Mouse (Mus musculus): ENCODE measurements around the gene Zfp524.
A peak's percentile ranks its signal among the peaks of the same experiment; 100 is the strongest.
"Not testable (repeated sequence)": the region's sequence is repeated elsewhere in the genome, so short reads cannot be mapped to it uniquely, and the experiment has no call there.

Zfp524 gene

DNA sequence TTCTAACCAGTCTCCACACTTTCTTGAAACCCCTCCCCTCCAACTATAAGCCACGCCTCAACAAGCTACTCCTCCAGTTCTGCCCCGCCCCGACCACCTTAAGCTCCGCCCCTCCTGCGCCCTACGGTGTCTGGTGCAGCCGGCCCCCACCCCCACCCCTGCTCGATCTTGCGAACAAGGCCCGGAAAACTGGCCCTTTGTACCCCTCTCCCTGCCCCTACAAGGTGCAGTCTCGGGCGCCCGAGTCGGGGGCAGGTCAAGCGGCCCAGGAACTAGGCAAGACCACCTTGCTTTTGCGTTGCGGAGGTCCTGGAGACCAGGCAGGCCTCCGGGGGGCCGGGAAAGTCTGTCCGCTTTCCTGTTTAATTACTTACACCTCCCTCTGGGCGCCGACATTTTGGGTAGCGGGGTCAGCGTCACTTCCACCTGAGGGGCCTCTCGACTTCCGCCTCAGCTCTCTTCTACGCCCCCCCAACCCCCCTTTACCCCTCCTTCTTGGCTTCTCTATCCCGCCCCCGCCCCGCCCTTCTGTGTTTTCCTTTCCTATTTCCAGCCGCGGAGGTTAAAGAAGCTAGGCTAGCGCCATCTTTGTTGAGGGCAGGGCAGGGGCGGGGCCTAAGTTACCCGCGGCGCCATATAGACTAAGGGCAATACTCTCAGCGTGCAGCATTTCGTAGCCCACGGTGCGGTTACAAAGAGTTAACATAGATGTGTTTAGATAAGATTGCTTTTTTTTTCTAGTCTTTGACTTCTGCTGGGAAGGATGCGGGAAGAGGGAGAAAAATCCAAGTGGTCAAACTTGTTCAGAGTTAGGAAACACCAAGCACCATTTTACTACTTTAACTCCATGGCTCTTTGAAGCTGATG lies at the start of gene Zfp524, which contains the start of gene Fiz1:
Gene Zfp524, plus strand, starts transcription at position 165 of the 867 bp plus-strand sequence.
Gene Fiz1, minus strand, starts transcription at position 447 of the 867 bp plus-strand sequence.
- DNase-seq, result peak; percentile 97

DNA sequence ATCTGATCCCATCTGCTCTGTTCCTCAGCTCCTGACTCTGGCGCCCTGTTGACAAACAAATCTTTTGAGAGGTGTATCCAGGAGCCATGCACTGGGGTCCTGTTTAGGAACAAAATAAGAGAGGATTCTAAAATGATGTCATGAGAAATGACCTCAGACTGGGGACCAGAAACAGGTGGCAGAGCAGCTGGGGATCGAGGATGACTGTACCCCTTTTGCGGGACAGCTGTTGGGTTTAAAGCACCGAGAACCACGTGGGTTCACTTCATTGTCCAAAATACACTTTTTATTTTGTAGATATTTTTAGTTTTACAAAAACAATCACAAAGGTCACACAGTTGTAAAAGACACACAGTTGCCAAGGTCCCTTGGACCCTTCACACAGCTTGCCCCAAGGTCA lies 49.2 kb upstream of the Zfp524 start:
- no peak for DNase-seq

DNA sequence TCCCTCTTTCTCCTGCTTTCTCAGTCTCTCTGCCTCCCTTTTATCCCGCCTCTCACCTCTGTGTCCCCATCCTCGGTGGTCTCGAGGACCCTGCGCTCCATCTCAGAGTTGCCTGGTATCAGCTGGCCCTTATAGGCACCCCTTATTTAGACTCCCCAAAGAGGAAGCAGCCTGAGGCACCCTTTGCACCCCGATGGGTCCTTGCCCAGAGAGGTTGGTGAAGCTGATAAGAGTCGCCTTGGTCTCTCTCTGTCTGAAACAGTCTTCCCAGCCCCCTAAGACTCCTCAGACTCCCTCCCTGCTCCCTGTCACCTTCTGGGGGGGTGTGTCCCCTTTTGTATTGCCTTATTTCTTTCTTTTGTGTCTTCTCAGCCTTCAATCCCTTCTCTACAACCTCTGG lies 43.1 kb upstream of the Zfp524 start, which contains the start of gene Sbk3:
Gene Sbk3, minus strand, starts transcription at position 101 of the 400 bp plus-strand sequence.
- no peak for DNase-seq

DNA sequence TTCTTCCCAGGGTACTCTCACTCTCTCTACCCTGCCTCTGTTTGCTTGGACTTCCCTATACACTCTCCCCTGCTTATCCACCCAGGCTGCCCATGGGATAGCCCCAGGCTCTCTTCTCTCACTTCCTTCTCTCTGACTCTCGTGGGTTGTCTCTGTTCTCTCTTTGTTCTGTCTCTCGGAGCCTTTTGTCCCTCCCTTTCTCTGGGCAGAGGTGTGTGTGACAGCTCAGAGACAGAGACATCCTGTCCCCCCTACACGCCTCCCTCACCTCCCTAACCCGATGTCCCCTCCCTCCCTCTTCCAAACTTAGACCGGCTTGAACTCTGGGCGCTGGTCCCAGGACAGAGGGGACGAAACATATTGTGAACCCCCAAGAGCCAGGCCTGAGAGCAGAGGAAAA lies 42.5 kb upstream of the Zfp524 start:
- no peak for DNase-seq

DNA sequence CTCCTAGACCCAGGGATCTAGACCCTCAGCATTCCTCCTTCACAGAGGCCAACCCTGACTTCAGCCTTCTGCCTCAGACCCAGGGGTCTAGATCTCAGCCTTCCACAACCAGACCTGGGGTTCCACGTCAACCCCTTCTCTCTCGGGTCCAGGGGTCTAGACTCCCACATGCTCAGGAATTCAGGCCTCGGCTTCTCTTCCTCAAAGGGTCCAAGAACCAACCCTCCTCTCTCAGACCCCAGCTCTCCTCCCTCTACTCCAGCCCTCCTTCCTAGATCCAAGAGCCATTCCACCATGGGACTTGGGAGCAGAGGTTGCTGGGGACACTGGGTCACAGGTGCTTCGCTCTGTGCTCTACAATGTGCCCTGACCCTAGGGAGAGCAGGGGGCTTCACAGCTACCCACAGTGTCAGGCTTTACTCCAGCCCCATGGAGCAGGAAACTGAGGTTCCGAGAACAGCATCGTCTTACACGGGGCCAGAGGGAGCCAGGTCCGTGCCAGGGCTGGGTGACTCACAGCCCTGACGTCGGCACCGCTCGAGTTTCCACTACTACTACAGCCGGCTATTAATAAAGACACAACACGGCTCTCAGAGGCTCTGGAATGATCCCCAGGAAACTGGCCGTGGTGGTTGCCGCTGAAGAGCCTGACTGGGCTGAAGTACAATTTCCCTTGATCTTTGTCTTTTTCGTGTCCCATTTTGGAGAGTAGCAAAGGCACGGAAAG lies 41.7 kb upstream of the Zfp524 start:
- DNase-seq, result peak; percentile 9

DNA sequence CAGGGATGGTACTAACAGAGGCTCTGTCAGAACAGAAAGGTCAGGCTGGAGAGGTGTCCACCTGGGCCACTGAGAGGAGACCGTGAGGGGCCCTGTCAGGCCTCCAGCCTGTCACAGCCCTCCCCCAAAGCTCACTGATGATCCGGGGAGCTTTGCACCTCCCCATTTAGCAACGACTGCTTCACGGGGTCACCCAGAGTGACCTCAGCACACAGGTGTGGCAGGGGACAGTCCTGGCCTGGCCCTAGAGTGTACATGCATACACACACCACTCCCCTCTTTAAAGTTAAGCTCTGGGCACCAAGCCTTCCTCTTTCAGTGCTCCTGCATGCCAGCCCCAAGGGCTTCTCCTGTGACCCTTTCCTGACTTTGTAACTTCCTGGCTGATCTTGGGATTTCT lies 38.8 kb upstream of the Zfp524 start:
- no peak for DNase-seq

DNA sequence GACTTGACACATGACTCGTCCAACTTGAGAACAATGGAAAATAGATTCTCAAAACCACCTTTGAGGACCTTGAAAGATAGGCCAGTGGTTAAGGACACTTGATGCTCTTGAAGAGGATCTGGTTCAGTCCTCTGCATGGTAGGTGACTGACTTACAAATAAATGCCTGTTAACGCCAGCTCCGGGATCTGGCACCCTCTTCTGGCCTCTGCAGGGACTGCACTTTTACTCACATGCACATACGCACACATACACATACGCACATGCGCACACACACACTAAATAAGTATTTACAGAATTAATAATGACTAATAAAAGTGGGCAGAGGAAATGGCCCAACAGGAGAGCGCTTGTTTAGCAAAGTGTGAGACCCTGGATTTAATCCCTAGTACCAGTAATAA lies 37.4 kb upstream of the Zfp524 start:
- DNase-seq, result no peak

DNA sequence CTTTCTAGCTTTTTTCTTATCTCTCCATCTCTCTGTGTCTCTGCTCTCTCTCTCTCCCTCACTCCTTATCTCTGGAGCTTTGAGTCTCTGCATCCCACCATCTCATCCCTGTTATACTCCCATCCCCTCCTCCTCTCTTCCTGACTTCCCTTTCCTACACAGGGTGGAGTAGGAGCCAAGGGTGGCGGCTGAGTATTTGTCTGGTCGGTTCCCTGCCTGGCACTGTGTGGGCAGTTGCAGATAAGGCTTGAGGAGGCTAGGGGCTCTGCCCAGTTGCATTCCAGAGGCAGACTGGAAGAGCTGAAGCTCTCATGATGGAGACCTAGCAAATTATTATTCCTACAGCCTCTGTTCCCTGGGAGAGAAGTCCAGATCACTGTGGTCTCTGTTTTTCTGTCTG lies 26.0 kb upstream of the Zfp524 start:
- DNase-seq, result no peak

DNA sequence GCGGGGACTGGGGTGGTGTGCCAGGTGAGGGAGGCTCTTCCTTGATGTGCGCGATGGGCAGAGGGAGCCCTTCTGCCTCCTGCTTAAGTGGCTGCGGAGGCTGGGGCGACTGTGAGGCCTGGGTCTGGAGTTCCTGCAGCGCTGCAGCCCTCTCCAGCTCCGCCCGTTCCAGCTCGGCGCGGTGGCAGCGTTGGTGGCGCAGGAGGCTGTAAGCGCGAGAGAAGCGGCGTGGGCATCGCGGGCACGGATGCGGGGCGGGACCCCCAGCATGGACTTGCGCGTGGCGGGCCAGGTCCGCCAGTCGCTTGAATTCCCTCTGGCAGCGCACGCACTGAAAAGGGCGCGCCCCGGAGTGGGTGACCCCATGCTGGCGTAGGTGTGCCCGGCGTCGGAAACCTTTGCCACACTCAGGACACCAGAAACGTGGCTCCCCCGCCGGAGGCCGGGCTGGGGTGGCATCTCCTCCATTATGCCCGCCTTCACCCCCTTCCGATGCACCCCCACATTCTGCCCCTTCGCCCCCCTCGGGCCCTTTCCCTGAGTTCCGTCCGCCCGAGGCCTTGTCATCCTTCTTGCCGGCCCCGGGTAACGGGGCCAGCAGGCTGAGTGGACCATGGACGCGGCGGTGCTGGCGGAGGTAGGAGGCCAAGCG lies 20.7 kb upstream of the Zfp524 start:
- DNase-seq, result no peak

DNA sequence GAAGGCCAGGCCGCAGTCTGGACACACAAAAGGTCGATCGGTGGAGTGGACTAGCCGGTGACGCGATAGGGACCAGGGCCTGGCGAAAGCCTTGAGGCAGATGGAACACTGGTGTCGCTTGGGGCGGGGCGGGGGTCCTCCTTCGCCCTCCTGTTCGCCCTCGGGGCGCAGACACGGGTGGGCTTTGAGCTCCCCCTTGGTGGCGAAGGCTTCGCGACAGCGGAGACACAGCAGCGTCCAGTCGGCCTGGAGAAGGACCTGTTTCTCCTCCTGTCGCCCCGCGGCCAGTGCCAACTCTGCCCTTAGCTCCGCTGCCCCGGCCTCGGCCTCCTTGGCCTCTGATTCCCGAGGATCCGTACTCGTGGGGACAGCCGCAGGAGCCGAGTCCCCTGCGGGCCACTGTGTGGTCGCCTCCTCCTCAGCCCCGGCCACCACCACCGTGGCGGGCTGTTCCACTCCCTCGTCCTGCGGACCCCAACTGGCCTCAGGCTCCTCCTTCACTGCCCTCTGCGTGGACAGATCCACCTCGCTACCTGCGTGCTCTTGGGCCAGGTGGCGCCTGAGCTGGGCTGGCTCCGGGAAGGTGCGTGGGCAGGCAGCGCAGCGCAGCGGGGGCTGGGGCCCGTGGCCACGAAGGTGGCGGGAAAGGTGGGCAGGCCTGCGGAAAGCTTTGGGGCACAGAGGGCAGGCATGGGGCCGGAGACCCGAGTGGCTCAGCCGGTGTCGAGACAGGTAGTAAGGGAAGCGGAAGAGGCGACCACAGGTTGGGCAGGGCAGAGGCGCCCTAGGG lies 20.0 kb upstream of the Zfp524 start:
- DNase-seq, result no peak

DNA sequence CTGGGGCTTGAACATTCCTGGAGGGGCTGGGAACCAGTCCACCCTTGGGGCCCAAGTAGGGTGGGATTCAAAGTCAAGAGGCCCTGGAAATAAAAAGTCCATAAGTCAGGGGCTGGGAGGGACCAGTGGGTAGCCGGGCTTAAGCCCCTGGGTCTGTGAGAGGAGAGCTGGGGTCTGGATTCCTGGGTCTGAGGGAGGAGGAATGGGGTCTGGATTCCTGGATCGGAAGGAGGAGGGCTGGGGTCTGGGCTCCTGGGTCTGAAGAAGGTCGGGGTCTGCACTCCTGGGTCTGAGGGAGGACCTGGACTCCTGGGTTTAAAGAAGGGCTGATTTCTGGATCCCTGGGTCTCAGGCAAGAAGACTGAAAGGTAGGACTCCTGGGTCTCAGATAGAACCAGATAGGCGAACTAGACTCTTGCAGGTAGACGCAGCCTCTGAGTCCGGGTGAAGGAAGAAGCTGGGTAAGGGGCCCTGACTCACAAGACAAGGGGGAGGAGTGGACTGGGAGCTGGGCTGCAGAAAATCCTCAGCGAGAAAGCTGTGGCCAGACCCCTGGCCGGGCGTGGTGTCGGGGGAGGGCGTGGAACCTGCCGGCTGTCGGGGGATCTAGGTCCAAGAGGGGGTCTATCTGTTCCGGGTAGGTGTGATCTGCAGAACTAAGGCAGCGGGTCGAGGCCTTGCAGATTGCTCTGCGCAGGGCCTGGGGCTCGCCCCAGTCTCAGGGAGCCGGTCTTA lies 18.8 kb upstream of the Zfp524 start:
- DNase-seq, result no peak

DNA sequence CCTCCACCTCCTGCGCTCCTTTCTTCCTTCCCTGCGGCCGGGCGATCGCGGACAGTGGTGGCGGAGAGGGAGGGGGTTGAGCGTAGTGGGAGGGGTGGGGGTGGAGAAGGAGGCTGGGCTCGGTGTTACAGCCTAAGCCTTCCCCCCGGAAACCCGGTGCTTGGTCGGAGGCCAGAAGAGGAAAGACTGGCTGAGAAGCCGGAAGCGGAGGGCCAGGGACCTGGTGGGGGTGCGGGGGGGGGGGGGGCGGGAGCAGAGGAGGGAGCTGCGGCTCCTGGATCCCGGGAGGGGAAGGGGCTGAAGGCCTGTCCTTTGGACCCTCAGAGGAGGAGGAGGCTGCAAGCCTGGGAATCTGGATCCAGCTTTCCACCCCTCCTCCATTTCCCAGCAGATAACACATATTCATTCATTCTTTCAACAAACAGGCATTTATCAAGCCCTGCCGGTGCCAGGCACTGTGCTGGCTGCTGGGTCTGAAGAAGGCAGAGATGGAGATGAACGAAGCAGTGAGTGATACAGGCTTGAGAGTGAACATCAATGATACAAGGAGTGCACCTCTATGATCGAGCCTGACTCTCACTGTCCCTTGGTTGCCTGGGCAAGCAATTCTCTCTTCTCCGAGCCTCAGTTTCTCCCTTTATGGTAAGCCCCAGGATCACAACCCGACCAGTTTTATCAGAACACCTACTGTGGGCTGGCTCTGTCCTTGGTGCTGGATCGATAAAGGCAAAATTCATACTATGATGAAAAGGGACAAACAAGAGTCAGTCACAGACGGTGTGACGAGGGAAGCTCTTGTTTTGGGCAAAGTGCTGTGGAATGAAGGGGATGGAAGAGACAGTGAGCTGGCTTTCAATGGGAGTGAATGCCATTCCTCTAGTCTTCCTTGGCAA lies 18.0 kb upstream of the Zfp524 start, which contains the start of gene Zfp579:
Gene Zfp579, minus strand, starts transcription at position 156 of the 893 bp plus-strand sequence.
- peak; percentile 90 for DNase-seq

DNA sequence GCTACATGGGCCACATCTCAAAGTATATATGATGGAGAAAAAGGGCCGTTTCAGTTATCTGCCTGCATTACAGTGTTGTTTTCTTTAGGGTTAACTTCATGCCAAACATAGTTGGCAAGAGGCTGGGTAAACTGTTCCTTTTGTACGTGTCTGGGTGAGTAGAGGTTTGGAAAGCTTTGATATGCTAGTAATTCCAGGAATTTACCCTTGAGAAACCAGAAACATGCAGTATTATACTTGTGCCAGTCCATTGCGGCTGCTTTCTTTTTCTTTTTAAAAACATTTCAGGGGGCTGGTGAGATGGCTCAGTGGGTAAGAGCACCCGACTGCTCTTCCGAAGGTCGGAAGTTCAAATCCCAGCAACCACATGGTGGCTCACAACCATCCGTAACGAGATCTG lies 17.3 kb upstream of the Zfp524 start:
- DNase-seq, result no peak

DNA sequence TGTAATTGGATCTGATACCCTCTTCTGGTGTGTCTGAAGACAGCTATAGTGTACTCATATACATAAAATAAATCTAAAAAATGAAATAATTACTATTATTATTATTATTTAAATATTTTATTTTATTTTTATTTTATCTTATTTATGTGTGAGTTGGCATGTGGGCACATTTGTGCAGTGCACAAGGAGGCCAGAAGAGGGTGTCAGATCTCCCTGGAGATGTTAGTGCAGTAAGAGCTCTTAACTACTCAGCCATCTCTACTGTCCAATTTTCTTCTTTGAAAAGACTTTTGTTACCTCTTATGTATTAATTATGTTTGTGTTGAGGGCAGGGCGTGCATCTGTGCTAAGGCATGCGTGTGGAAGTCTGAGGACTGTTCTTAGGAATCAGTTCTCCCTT lies 14.3 kb upstream of the Zfp524 start:
- DNase-seq, result no peak

DNA sequence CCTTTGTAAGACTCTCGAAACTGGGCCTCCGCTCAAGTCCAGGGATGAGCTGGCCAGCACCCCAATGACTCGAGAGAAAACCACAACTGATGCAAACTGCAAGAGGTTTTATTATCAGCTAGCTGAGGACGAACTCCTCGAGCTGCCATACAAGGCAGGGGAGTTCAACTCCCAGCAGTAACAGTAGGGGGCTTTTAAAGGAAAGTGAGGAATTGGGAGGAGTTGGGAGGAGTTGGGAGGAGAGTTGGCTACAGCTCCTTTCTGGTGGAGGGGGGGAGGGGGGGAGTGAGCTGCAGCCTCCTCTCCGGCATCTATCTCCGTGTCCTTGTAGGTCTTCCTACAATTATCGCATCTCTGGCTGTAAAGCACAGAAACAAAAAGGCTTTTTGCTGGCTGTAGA lies 11.3 kb upstream of the Zfp524 start:
- not testable (repeated sequence) for DNase-seq

DNA sequence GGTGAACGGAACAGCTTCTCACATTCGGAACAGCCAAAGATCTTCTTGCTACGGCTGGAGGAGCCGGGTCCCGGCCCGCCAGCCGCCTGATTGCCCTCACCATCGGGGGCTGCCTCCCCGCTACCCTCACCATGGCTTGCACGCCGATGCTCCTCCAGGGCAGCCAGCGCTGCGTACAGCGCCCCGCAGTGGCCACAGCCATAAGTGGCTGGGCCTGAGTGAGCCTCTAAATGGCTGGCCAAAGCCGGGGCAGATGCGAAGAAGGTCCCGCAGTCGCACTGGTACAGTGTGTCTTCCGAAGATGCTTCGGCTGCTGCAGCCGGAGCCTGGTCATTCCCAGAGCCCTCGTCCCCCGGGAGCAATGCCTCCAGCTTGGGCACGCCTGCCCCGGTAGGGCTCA lies 6.0 kb upstream of the Zfp524 start:
- no peak for DNase-seq

DNA sequence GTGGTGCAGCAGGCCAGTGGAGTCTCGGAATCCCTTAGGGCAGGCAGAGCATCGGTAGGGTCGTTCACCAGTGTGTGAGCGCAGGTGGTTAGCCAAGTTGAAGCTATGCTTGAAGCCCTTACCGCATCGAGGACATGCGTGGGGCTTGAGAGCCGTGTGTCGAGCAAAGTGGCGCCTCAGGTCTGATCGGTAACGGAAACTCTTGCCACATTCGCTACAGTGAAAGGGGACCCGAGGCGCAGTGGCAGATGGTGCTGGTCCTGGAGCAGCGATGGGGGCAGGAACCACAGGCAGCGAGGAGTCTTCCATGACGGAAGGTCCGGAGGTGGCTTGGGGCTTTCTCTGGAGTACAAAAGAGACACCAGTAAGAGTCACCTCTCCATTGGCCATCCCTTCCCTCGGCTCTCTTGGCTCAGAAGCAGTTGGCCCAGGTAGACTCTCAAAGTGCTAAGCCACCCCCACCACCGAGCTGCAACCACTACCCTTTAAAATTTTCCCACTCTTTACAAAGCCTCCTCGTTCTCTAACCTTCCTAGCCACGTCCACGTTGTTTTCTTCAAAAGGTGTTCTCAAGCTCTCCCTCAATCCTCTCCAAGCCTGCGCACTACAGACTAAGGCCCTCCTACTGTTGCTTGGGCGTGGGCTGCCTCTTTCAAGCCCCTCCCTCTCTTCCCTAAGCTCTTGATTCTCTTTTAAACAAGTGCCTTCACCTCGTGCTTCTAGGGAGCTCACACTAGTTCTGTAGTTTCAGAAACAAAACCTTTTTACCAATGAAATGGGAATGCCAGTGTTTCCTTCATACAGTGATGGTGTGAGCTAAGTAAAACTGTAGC lies 1.3 kb upstream of the Zfp524 start:
- DNase-seq, result no peak

DNA sequence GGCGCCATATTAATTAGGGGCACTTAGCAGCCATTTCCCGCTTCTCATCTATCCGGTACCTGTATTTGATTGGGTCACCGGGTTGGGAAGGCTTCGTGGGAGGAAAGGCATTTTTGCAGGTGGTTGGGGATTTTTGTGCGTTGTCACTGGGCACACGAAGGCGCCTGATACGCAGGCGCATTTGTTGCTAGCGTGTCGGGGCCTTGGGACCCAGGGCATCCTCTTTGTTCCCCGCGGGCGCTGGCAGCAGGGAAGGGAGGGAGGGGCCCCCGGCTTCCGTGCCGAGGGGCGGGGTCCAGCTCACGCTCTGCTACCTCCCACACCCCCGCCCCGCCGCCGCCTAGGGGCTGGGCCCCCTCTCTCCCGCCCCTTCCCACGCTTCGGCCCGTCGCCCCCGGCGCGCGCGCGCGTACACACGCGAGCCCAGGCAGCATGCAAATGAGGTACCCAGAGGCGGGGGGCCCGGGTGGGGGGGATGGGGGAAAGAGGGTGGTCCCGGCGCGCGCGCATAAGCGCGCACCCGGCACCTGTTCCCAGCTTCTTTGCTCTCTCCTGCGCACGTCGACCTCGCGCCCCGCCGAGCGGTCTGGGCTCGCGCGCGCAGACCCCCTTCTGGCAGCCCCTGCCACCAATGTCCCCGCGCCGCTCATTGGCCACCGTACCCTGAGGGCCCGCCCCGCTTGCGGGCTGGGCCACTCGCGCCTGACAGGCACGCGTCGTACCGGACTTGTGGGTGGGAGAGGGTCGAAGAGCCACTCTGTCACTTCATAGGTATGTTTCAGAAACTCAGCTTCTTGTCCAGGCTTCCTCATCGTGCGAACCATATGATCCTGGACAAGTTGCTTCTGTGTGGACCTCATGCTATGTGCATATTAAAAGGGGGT lies 1.1 kb downstream of the Zfp524 start, which contains the start of gene Gm44973:
Gene Gm44973, plus strand, starts transcription at position 379 of the 884 bp plus-strand sequence.
- peak; percentile 95 for DNase-seq

DNA sequence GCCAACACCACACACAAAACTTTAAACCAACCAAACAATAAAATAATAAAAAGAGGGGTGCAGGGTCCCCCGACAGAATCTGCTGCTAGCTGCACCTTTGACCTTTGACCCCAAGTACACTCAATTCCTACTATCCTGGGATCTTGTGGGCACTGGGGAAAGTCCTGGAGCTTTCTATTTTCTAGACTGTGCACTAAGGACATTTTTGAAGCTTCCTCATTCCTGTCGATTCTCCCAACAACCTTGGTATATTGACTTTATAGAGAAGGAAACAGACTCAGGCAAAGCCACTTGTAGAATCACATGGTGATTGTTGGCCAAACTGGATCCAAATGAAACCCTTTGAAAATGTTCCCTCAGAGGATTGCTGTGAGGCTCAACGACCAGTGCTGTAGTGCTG lies 1.8 kb downstream of the Zfp524 start:
- DNase-seq, result no peak
